Mouse (Mus musculus): ENCODE measurements around the gene Clic1. TPM values are rescaled to one million over a fixed set of nuclear protein-coding genes. Genes with fewer than 3 reads are reported as not detected.
"Not testable (repeated sequence)": the region's sequence is repeated elsewhere in the genome, so short reads cannot be mapped to it uniquely, and the experiment has no call there.

Clic1 gene
- polyA plus RNA-seq, 1 experiment from 2014 or later: 102 TPM

DNA sequence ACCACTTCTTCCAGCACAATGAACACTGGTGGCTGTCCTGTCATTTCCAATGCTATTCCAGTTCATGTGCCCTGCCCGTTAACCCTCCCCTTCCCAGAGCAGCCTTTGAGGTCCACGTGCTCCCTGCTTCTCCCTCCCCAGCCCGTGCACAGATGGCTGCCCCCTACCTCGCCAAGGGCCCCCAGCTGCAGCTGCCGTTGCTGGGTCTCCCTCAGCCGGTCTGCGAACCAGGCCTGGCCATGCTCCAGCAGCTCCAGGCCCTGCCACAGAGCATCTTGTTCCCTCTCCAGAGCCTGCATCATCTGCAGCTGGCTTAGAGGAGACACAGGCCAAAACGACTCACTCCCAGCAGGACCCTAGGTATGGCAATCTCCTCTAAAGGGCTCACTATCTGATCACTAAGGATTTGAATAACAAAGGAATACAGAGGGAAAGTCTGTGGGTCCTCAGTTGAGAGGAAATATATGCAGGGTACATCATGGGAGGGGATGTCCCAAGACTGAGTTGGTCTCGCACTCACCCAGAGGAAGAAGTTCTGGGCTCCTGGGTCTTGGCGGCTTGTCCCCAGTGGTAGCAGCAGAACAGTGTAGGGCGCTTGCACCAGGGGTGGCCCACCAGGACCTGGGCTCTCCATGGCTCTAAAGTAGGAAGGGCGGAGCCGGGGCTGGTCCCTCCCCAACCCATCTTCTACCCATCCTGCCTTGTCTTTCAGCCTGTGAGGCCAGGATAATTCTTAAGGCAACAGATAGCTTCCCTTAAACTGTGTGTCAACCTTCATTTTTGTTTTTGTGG, 22.3 kb upstream of the Clic1 start, which contains the start of gene Sapcd1:
Gene Sapcd1 (minus strand): TSS at position 740 of the 792 bp plus-strand sequence.
- Histone ChIP-seq H3K27me3 (ENCODE audit: insufficient read depth, low read length) (0 out of 2 replicates have a peak, but pooled peaks cover 3% of the 10 kb centered on the region), H3K36me3 (replicated peaks; ENCODE audit: insufficient read depth, low read length) (no peaks in the 10 kb centered on the region), H3K27ac (ENCODE audit: low read depth) (peak within 1 kb of the TSS; percentile 77), H3K4me1 (ENCODE audit: insufficient read depth) (peaks cover 27% of the 10 kb centered on the region), H3K9me3 (ENCODE audit: low read length) (no peaks in the 10 kb centered on the region), H3K4me2 (ENCODE audit: low read depth, low read length) (no peak within 1 kb of the TSS), H3K4me3 (ENCODE audit: low read depth, low read length) (no peak within 1 kb of the TSS), H3K9ac (replicated peaks) (no peak within 1 kb of the TSS)
- peak; percentile 25; the same call in 1 of the 2 replicates for ATAC-seq
- 44% methylated on average over 13 of the region's 13 CpGs for WGBS (ENCODE audit: insufficient replicate concordance)
- TF ChIP-seq CTCF (IDR thresholded peaks at IDR 0.05; ENCODE audit: low read depth) (no peak), EP300 (IDR thresholded peaks at IDR 0.05; ENCODE audit: low read depth) (no peak)
- peak; percentile 62 for DNase-seq

DNA sequence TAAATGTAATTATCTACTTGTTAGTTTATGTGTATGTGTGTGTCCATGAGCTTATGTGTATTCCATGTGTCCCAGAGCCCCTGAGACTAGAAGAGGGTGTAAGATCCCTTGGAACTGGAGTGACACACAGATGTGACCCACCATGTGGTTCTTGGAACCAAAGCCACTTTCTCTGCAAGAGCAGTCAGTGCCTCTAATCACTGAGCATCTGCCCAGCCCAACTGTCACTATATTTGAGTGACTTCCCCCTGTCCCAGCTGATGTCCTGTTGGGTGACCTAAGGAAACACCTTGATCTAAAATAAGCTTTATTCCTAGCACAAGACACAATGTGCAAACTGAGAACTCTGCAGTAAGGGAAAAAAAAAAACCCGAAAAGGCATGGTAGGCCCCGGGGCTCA, 21.5 kb upstream of the Clic1 start:
- no peak for TF ChIP-seq CTCF (IDR thresholded peaks at IDR 0.05; ENCODE audit: low read depth)
- no peak for TF ChIP-seq EP300 (IDR thresholded peaks at IDR 0.05; ENCODE audit: low read depth)
- Histone ChIP-seq H3K9me3 (ENCODE audit: low read length) (no peaks in the 10 kb centered on the region), H3K4me2 (ENCODE audit: low read depth, low read length) (no peak overlapping the region), H3K36me3 (replicated peaks; ENCODE audit: insufficient read depth, low read length) (no peaks in the 10 kb centered on the region), H3K9ac (replicated peaks) (no peak overlapping the region), H3K4me3 (ENCODE audit: low read depth, low read length) (no peak overlapping the region), H3K4me1 (ENCODE audit: insufficient read depth) (peaks cover 24% of the 10 kb centered on the region), H3K27me3 (ENCODE audit: insufficient read depth, low read length) (0 out of 2 replicates have a peak, but pooled peaks cover under 1% of the 10 kb centered on the region), H3K27ac (ENCODE audit: low read depth) (0 out of 2 replicates have a peak overlapping the region, but pooled peaks have one; percentile 11)
- 70% methylated on average over 2 of the region's 2 CpGs for WGBS (ENCODE audit: insufficient replicate concordance)
- ATAC-seq (no peak), DNase-seq (peak; percentile 11)

DNA sequence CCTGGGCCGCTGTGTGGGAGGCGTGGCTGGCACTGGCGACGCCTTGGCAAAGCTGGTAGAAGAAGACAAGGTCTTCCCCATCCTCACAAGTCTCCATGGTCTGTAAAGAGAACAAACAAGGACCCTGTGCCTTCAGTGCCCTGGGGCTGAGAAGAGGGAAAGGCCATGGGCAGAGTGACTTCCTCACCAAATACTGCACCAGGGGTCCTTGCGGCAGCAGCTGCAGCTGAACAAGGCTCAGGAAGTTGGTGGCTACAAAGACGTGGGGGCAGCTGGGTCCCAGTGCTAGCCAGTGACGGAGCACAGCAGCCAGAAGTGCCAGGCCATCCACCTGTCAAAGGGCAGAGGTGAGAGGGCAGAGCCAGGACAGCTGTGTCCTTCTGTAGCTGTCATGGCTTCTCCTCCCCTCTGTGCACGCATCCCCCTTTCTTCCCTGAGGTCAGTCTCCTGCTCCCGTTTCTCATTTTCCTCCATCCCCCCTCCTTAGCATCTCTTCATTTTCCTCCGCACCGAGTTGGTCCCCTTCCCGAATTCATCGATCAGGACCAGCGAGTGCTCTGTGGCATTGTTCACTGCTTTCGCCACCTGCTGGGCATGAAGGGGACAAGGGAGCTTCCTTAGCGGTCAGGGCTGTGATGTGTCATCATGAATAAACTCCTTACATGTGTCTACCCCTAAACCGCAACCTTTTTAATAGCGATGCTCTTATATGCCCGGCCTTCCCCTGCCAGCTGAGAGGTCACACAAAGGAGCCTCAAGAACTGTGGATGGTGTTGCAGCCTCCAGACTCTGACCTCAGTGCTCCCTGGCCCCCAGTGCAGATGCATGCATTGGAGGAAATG, 19.9 kb upstream of the Clic1 start:
- TF ChIP-seq EP300 (IDR thresholded peaks at IDR 0.05; ENCODE audit: low read depth): no peak
- peak; percentile 70 for TF ChIP-seq CTCF (IDR thresholded peaks at IDR 0.05; ENCODE audit: low read depth)
- Histone ChIP-seq H3K9ac (replicated peaks) (no peak overlapping the region; the same call in 1 of the 2 replicates), H3K4me1 (ENCODE audit: insufficient read depth) (peaks cover 12% of the 10 kb centered on the region), H3K27me3 (ENCODE audit: insufficient read depth, low read length) (no peaks in the 10 kb centered on the region), H3K27ac (ENCODE audit: low read depth) (peak overlapping the region; percentile 48; the same call in 1 of the 2 replicates), H3K4me2 (ENCODE audit: low read depth, low read length) (no peak overlapping the region), H3K36me3 (replicated peaks; ENCODE audit: insufficient read depth, low read length) (no peaks in the 10 kb centered on the region), H3K4me3 (ENCODE audit: low read depth, low read length) (no peak overlapping the region), H3K9me3 (ENCODE audit: low read length) (no peaks in the 10 kb centered on the region)
- 30% methylated on average over 19 of the region's 19 CpGs for WGBS (ENCODE audit: insufficient replicate concordance)
- no peak for ATAC-seq
- peak; percentile 48 for DNase-seq

DNA sequence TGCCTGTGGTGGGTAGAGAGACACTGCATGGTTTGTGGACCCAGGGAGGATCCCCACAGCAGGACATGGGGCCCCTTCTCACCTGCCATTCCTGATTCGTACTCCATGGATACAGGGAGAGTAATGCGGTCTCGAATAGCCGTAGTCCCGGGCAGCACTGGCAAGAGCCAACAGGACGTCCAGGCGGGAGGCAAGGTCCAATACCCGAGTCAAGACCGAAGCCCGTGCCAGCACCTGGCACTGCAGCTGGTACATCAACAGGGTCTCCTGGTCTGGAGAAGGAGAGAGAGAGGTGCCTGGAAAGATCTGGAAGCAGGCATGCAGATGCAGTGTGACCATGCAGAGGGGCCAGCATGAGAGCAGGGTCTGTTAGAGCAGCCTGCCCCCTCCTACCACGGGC, 18.5 kb upstream of the Clic1 start:
- no peak overlapping the region for H3K4me2 ChIP-seq (ENCODE audit: low read depth, low read length)
- ATAC-seq (no peak), DNase-seq (peak; percentile 14)
- peaks cover 14% of the 10 kb centered on the region for H3K4me1 ChIP-seq (ENCODE audit: insufficient read depth)
- no peaks in the 10 kb centered on the region for H3K27me3 ChIP-seq (ENCODE audit: insufficient read depth, low read length)
- H3K4me3 ChIP-seq (ENCODE audit: low read depth, low read length): no peak overlapping the region
- H3K36me3 ChIP-seq (replicated peaks; ENCODE audit: insufficient read depth, low read length): no peaks in the 10 kb centered on the region
- no peak for TF ChIP-seq CTCF (IDR thresholded peaks at IDR 0.05; ENCODE audit: low read depth)
- TF ChIP-seq EP300 (IDR thresholded peaks at IDR 0.05; ENCODE audit: low read depth): no peak
- H3K27ac ChIP-seq (ENCODE audit: low read depth): no peak overlapping the region
- WGBS (ENCODE audit: insufficient replicate concordance): 91% methylated on average over 11 of the region's 11 CpGs
- H3K9me3 ChIP-seq (ENCODE audit: low read length): no peaks in the 10 kb centered on the region
- H3K9ac ChIP-seq (replicated peaks): no peak overlapping the region

DNA sequence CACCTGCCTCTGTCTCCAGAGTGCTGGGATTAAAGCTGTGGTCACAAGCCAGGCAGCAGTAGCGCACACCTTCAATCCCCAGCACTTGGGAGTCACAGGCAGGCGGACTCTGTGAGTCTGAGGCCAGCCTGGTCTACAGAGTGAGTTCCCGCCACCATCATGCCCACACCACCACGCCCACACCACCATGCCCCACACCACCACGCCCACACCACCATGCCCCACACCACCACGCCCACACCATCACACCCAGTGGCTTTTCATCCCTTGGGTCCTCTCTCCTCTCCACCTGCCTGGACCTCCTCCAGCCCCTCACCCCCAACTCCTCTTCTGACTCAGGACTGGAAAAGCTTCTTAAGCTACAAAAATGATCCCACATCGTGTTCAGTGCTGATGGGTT, 17.9 kb upstream of the Clic1 start:
- peaks cover 14% of the 10 kb centered on the region for H3K4me1 ChIP-seq (ENCODE audit: insufficient read depth)
- no peak overlapping the region for H3K9ac ChIP-seq (replicated peaks)
- TF ChIP-seq CTCF (IDR thresholded peaks at IDR 0.05; ENCODE audit: low read depth): no peak
- TF ChIP-seq EP300 (IDR thresholded peaks at IDR 0.05; ENCODE audit: low read depth): no peak
- no peaks in the 10 kb centered on the region for H3K36me3 ChIP-seq (replicated peaks; ENCODE audit: insufficient read depth, low read length)
- no peak for ATAC-seq
- 78% methylated on average over 7 of the region's 7 CpGs for whole genome bisulfite sequencing (ENCODE audit: insufficient replicate concordance)
- no peak overlapping the region for H3K27ac ChIP-seq (ENCODE audit: low read depth)
- peak; percentile 18 for DNase-seq
- no peak overlapping the region for H3K4me3 ChIP-seq (ENCODE audit: low read depth, low read length)
- H3K9me3 ChIP-seq (ENCODE audit: low read length): no peaks in the 10 kb centered on the region
- no peak overlapping the region for H3K4me2 ChIP-seq (ENCODE audit: low read depth, low read length)
- H3K27me3 ChIP-seq (ENCODE audit: insufficient read depth, low read length): no peaks in the 10 kb centered on the region

DNA sequence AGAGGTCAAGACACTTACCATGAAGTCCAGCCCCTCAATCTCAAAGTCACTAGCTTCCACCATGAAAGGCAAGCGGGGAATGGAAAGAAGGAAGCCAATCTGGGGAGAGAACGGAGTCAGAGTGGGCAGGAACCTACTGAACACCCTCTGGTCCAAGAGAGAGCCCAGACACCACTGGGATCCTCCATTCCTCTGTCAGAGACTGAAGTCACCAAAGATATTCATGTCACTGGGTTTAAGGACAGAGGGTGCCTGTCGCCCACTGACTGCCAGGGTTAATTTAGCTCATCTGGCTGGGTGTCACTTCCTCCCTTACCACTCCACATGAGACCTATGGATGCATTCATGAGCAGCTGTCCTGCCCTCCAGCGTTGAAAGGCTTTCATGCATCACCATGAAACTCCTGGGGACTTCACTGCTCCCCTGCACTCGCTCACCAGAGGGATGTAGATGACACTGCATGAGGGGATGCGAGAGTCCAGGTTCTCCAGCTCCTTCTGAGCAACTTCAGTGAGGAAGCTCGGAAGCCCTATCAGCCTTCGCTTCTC, 17.4 kb upstream of the Clic1 start:
- TF ChIP-seq EP300 (IDR thresholded peaks at IDR 0.05; ENCODE audit: low read depth): no peak
- TF ChIP-seq CTCF (IDR thresholded peaks at IDR 0.05; ENCODE audit: low read depth): peak; percentile 46
- Histone ChIP-seq H3K27ac (ENCODE audit: low read depth) (no peak overlapping the region), H3K4me3 (ENCODE audit: low read depth, low read length) (no peak overlapping the region), H3K9me3 (ENCODE audit: low read length) (no peaks in the 10 kb centered on the region), H3K9ac (replicated peaks) (no peak overlapping the region), H3K4me1 (ENCODE audit: insufficient read depth) (peaks cover 14% of the 10 kb centered on the region), H3K36me3 (replicated peaks; ENCODE audit: insufficient read depth, low read length) (no peaks in the 10 kb centered on the region), H3K27me3 (ENCODE audit: insufficient read depth, low read length) (no peaks in the 10 kb centered on the region), H3K4me2 (ENCODE audit: low read depth, low read length) (no peak overlapping the region)
- peak; percentile 20 for DNase-seq
- no peak for ATAC-seq
- WGBS (ENCODE audit: insufficient replicate concordance): 65% methylated on average over 8 of the region's 8 CpGs

DNA sequence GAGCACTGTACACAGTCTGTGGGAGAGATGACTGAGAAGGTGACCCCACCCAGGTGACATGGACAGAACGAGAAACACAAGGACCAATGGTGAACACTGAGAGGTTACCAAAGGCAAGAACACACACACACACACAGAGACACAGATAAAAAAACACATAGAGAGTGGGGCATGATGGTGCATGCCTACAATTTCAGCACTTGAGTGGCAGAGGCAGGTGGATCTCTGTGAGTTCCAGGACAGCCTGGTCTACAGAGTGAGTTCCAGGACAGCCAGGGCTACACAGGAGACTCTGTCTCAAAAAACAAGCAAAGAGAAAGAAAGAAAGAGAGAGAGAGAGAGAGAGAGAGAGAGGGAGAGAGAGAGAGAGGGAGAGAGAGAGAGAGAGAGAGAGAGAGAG, 16.1 kb upstream of the Clic1 start:
- not testable (repeated sequence) for H3K9me3 ChIP-seq (ENCODE audit: low read length); H3K9ac ChIP-seq (replicated peaks); H3K27ac ChIP-seq (ENCODE audit: low read depth); H3K27me3 ChIP-seq (ENCODE audit: insufficient read depth, low read length); ATAC-seq; H3K4me2 ChIP-seq (ENCODE audit: low read depth, low read length); DNase-seq; H3K4me3 ChIP-seq (ENCODE audit: low read depth, low read length); H3K36me3 ChIP-seq (replicated peaks; ENCODE audit: insufficient read depth, low read length)
- H3K4me1 ChIP-seq (ENCODE audit: insufficient read depth): peaks cover 14% of the 10 kb centered on the region
- 46% methylated on average over 1 of the region's 1 CpGs for WGBS (ENCODE audit: insufficient replicate concordance)

All from liver, postnatal 0 days (tissue).